Mouse (Mus musculus) heart, embryonic 14.5 days (tissue): ENCODE data around the gene Spint1. TPM values are rescaled to one million over a fixed set of nuclear protein-coding genes. Genes with fewer than 3 reads are reported as not detected.

Source experiments
- ATAC-seq: fragments of 200-750 bp; cut with Nextera tagmentation; 2 replicates; pipeline ENCODE4 v1.8.0; 2017; ENCODE audit warnings: low read depth, moderate TSS enrichment; ENCODE audit not compliant: insufficient number of reproducible peaks, insufficient read depth, low FRiP score
- H3K27ac ChIP-seq, 2 experiments: fragments of 200-500 bp in 1 of 2; fragments of 300-500 bp in 1 of 2; sonication (generic) in 1 of 2; replicated peaks in 1 of 2; 2 replicates each; pipeline ENCODE4 v1.5.1; 2012 to 2014; ENCODE audit warnings: low read depth in 2 of 2, low read length in 2 of 2, control low read depth in 1 of 2, mild to moderate bottlenecking in 1 of 2, mixed read lengths in 1 of 2; ENCODE audit not compliant: control insufficient read depth in 1 of 2, insufficient read depth in 1 of 2
- H3K27me3 ChIP-seq: fragments of 300-500 bp; sonication (generic); 2 replicates; pipeline ENCODE4 v1.6.1; 2014; ENCODE audit warnings: mild to moderate bottlenecking, low read length, control low read depth; ENCODE audit not compliant: control insufficient read depth, insufficient read depth
- H3K36me3 ChIP-seq: fragments of 300-500 bp; sonication (generic); 2 replicates; pipeline ENCODE4 v1.6.1; 2014; ENCODE audit warnings: mild to moderate bottlenecking, control low read depth, low read length, mixed read lengths; ENCODE audit not compliant: control insufficient read depth, insufficient read depth
- H3K4me1 ChIP-seq, 2 experiments: fragments of 200-500 bp in 1 of 2; fragments of 300-500 bp in 1 of 2; sonication (generic) in 1 of 2; 2 replicates each; pipeline ENCODE4 v1.6.1; 2012 to 2014; ENCODE audit warnings: low read length in 2 of 2, control low read depth in 1 of 2, mixed read lengths in 1 of 2; ENCODE audit not compliant: control insufficient read depth in 2 of 2, insufficient read depth in 2 of 2
- H3K4me2 ChIP-seq: fragments of 300-500 bp; sonication (generic); 2 replicates; pipeline ENCODE4 v1.6.1; 2014; ENCODE audit warnings: mild to moderate bottlenecking, low read length
- H3K4me3 ChIP-seq, 2 experiments: fragments of 200-500 bp in 1 of 2; fragments of 300-500 bp in 1 of 2; sonication (generic) in 1 of 2; 2 replicates each; pipeline ENCODE4 v1.5.1; 2012 to 2014; ENCODE audit warnings: low read length in 2 of 2, mild to moderate bottlenecking in 2 of 2, control low read depth in 1 of 2, low read depth in 1 of 2, moderate library complexity in 1 of 2; ENCODE audit not compliant: control insufficient read depth in 1 of 2, insufficient read depth in 1 of 2
- H3K9ac ChIP-seq: fragments of 300-500 bp; sonication (generic); 2 replicates; pipeline ENCODE4 v1.6.1; 2014; ENCODE audit warnings: mild to moderate bottlenecking, low read length
- H3K9me3 ChIP-seq: fragments of 300-500 bp; sonication (generic); 2 replicates; pipeline ENCODE4 v1.6.1; 2016; ENCODE audit warnings: low read length, control low read depth; ENCODE audit not compliant: control insufficient read depth
- WGBS: fragments of 180-500 bp; shearing (Covaris S2); extraction: QIAGEN DNeasy Blood & Tissue Kit; methylation state at CpG from one replicate; pipeline ENCODE4 v1.1.7; 2014; 5-methylcytosine and 5-hydroxymethylcytosine counted together
- polyA plus RNA-seq: library from polyadenylated mRNA; unstranded; fragments of >200 nt; fragmentation: Nextera tagmentation; extraction: Ambion mirVana; gene quantifications from 2 replicates; pipeline ENCODE4 v1.2.1, GENCODE M21; 2014

Gene Spint1
- polyA plus RNA-seq, 1 experiment from 2014 or later: 0.38 TPM

GRCm38 (mm10) chr2:119263813-119264212, 26.7 kb downstream of the Spint1 start:
- ATAC-seq: no peak
- Histone ChIP-seq H3K9me3 (no peaks in the 10 kb centered on the region), H3K27ac (no peak overlapping the region), H3K4me2 (no peak overlapping the region), H3K9ac (no peak overlapping the region), H3K36me3 (no peaks in the 10 kb centered on the region), H3K4me3 (no peak overlapping the region), H3K27me3 (0 out of 2 replicates have a peak, but pooled peaks cover 2% of the 10 kb centered on the region), H3K4me1 (peaks cover 4 to 8% of the 10 kb centered on the region in 2 experiments; a peak in 3 of 4 replicates)
- 67% methylated on average over 5 of the region's 5 CpGs for WGBS

GRCm38 (mm10) chr2:119270286-119270642, 33.1 kb downstream of the Spint1 start:
- H3K9ac ChIP-seq: 0 out of 2 replicates have a peak overlapping the region, but pooled peaks have one; percentile 69
- no peaks in the 10 kb centered on the region for H3K4me1 ChIP-seq
- H3K4me2 ChIP-seq: peak overlapping the region; percentile 99
- peaks cover 21% of the 10 kb centered on the region for H3K27me3 ChIP-seq
- no peak for ATAC-seq
- WGBS: 46% methylated on average over 9 of the region's 9 CpGs
- H3K9me3 ChIP-seq: no peaks in the 10 kb centered on the region
- H3K36me3 ChIP-seq: no peaks in the 10 kb centered on the region
- peak overlapping the region in 1 of 2 experiments; percentile 62; a peak in 1 of 4 replicates for H3K4me3 ChIP-seq
- no peak overlapping the region for H3K27ac ChIP-seq

GRCm38 (mm10) chr2:119270643-119271331, 33.6 kb downstream of the Spint1 start, which contains the start of gene Rhov:
Gene Rhov, minus strand, starts transcription at chr2:119271272.
- Histone ChIP-seq H3K9me3 (no peaks in the 10 kb centered on the region), H3K27ac (no peak within 1 kb of the TSS), H3K36me3 (no peaks in the 10 kb centered on the region), H3K4me3 (peak within 1 kb of the TSS; percentile 49 to 62), H3K27me3 (peaks cover 21% of the 10 kb centered on the region), H3K4me1 (no peaks in the 10 kb centered on the region), H3K9ac (peak within 1 kb of the TSS; percentile 69), H3K4me2 (peak within 1 kb of the TSS; percentile 99)
- ATAC-seq: peak; percentile 74
- under 1% methylated on average over 49 of the region's 49 CpGs for WGBS

- ATAC-seq: no peak
- peaks cover 17% of the 10 kb centered on the region for H3K27me3 ChIP-seq
- no peaks in the 10 kb centered on the region for H3K36me3 ChIP-seq
- H3K4me3 ChIP-seq: no peak overlapping the region
- no peaks in the 10 kb centered on the region for H3K9me3 ChIP-seq
- H3K9ac ChIP-seq: no peak overlapping the region
- H3K4me2 ChIP-seq: no peak overlapping the region
- no peak overlapping the region for H3K27ac ChIP-seq
- 75% methylated on average over 1 of the region's 1 CpGs for WGBS
- H3K4me1 ChIP-seq: no peaks in the 10 kb centered on the region
Measured at GRCm38 (mm10) chr2:119274126-119274525, 37.0 kb downstream of the Spint1 start.

GRCm38 (mm10) chr2:119276926-119277325, 39.8 kb downstream of the Spint1 start:
- ATAC-seq: no peak
- Histone ChIP-seq H3K9ac (no peak overlapping the region), H3K4me3 (no peak overlapping the region), H3K27ac (no peak overlapping the region), H3K9me3 (no peaks in the 10 kb centered on the region), H3K36me3 (no peaks in the 10 kb centered on the region), H3K4me1 (no peaks in the 10 kb centered on the region), H3K27me3 (no peaks in the 10 kb centered on the region), H3K4me2 (no peak overlapping the region)
- 71% methylated on average over 7 of the region's 7 CpGs for WGBS

- Histone ChIP-seq H3K9ac (no peak overlapping the region), H3K27ac (no peak overlapping the region), H3K4me1 (no peaks in the 10 kb centered on the region), H3K4me2 (no peak overlapping the region), H3K9me3 (no peaks in the 10 kb centered on the region), H3K27me3 (no peaks in the 10 kb centered on the region), H3K4me3 (no peak overlapping the region), H3K36me3 (no peaks in the 10 kb centered on the region)
- no peak for ATAC-seq
- 86% methylated on average over 23 of the region's 23 CpGs for WGBS
Measured at GRCm38 (mm10) chr2:119277810-119278209, 40.6 kb downstream of the Spint1 start.

- H3K9ac ChIP-seq: no peak overlapping the region
- H3K4me2 ChIP-seq: no peak overlapping the region
- no peak for ATAC-seq
- H3K4me1 ChIP-seq: no peaks in the 10 kb centered on the region
- H3K27me3 ChIP-seq: no peaks in the 10 kb centered on the region
- WGBS: 67% methylated on average over 7 of the region's 7 CpGs
- H3K9me3 ChIP-seq: no peaks in the 10 kb centered on the region
- H3K4me3 ChIP-seq: no peak overlapping the region
- H3K27ac ChIP-seq: no peak overlapping the region
- no peaks in the 10 kb centered on the region for H3K36me3 ChIP-seq
Measured at GRCm38 (mm10) chr2:119281899-119282565, 44.9 kb downstream of the Spint1 start.
